Mouse (Mus musculus): ENCODE measurements around the gene Baz2b. TPM values are rescaled to one million over a fixed set of nuclear protein-coding genes. Genes with fewer than 3 reads are reported as not detected.
A peak's percentile ranks its signal among the peaks of the same experiment; 100 is the strongest.

Baz2b gene
- polyA plus RNA-seq, 1 experiment from 2014 or later: 33.8 TPM

DNA sequence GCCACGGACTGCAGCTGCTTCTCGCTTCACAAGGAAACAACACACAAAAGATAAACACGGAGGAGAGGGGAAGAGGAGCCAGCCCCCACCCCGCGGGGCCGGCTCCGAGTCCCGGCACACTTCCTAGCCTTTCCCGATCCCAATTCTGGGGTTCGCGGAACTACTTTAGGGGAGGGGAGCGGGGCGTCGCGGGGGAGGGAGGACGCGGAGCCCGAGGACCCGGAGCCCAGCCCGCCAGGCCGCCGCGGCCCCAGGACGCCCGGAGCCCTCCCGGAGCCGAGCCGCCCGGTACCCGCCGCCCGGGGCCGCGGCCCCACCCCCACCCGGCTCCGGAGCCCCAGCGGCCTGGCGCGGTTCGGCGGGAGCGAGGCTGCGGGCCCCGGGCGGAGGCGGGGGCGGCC lies 85.0 kb downstream of the Baz2b start:
- H3K4me1 ChIP-seq (replicated peaks; ENCODE audit: control insufficient read depth, insufficient read depth, low read length): peaks cover 6% of the 10 kb centered on the region; the same call in 1 of the 2 replicates
- H3K27me3 ChIP-seq (replicated peaks; ENCODE audit: control insufficient read depth, insufficient read depth, low read length): no peaks in the 10 kb centered on the region
- peak overlapping the region; percentile 96 for H3K4me3 ChIP-seq (ENCODE audit: low read depth, low read length)
- H3K27ac ChIP-seq (ENCODE audit: low read depth, low read length): peak overlapping the region; percentile 100
- H3K9me3 ChIP-seq (ENCODE audit: control insufficient read depth): no peaks in the 10 kb centered on the region
- peak; percentile 73 for ATAC-seq
- peak overlapping the region; percentile 100 for H3K9ac ChIP-seq (ENCODE audit: low read depth, low read length)
- peak overlapping the region; percentile 67 for H3K4me2 ChIP-seq (replicated peaks; ENCODE audit: low read depth)
- TF ChIP-seq CTCF (IDR thresholded peaks at IDR 0.05; ENCODE audit: low read depth): no peak
- H3K36me3 ChIP-seq (ENCODE audit: control insufficient read depth, insufficient read depth): no peaks in the 10 kb centered on the region
- 0% methylated on average over 25 of the region's 47 CpGs for WGBS

DNA sequence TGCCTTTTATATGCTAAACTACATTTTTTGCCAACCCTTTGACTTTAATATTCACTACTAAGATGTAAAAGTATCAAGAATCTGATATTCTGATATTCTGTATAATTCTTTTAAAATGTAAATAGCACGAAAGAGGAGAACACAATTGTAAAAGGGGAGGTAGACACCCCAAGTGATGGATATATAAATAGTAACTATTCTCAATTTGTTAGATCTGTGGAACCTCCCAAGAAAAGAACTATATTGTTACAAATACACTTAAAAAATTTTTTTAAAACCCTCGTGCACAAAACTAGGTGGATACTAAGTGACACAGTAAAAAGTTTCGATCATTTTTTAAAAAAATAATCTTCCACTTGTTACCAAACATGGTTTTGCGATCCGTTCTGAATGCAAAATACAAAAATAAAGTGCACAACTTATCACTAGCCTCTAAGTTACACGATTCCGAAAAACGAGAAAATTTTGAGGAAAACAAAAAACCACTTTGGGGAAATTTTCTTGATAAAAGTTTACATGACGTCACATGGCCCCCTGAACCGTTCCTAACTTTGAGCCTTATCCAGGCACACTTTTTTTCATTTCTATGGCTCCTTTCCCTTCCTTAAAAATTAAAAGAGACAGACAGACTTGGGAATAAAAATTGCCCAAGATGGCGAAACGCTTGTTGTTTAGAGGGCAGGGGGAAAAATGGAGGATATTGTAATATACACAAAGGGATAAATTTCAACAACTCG lies 85.6 kb downstream of the Baz2b start:
- Histone ChIP-seq H3K36me3 (ENCODE audit: control insufficient read depth, insufficient read depth) (no peaks in the 10 kb centered on the region), H3K9me3 (ENCODE audit: control insufficient read depth) (no peaks in the 10 kb centered on the region), H3K4me2 (replicated peaks; ENCODE audit: low read depth) (peak overlapping the region; percentile 67), H3K27ac (ENCODE audit: low read depth, low read length) (peak overlapping the region; percentile 100), H3K27me3 (replicated peaks; ENCODE audit: control insufficient read depth, insufficient read depth, low read length) (no peaks in the 10 kb centered on the region), H3K4me1 (replicated peaks; ENCODE audit: control insufficient read depth, insufficient read depth, low read length) (peaks cover 7% of the 10 kb centered on the region; the same call in 1 of the 2 replicates), H3K4me3 (ENCODE audit: low read depth, low read length) (peak overlapping the region; percentile 96), H3K9ac (ENCODE audit: low read depth, low read length) (peak overlapping the region; percentile 100)
- no peak for ATAC-seq
- TF ChIP-seq CTCF (IDR thresholded peaks at IDR 0.05; ENCODE audit: low read depth): no peak
- 2% methylated on average over 13 of the region's 13 CpGs for WGBS

DNA sequence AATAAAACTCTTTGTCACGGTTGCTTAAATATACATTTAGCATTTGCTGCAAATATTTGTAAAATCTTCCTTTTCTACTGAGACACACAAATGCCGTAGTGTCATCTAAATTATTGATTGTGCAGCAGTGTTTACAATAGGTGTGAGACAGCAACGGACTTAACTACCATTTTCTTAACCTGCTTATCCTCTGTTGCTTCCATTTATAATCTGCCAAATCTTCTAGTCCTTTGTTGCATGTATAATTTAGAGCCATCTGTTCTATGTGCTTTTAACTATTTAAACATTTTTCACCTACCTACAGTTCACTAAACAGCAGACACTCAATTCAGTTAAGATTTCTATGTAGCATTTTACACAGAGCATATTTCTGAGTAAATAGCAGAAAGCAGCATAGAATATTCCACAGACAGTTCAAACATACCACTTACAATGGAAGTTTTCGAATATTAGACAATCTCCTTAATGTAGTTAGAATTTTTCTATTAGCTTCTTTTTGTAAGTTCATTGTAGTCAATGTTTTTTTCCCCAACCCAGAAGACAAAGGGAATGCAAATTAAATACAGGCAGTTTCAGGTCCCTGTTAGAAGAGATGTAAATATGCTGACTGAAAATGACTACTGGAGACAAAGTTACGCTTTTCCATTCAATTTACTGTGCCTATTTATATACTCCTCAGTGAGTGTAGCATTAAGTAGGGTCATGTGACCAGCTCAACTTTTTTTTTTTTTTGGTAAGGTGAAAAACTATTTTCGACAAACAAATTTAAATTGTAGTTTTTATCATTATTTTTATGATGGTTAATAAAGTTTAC lies 86.4 kb downstream of the Baz2b start:
- 16% methylated on average over 6 of the region's 6 CpGs for WGBS
- TF ChIP-seq CTCF (IDR thresholded peaks at IDR 0.05; ENCODE audit: low read depth): no peak
- Histone ChIP-seq H3K27me3 (replicated peaks; ENCODE audit: control insufficient read depth, insufficient read depth, low read length) (no peaks in the 10 kb centered on the region), H3K4me2 (replicated peaks; ENCODE audit: low read depth) (peak overlapping the region; percentile 67), H3K4me3 (ENCODE audit: low read depth, low read length) (peak overlapping the region; percentile 17; the same call in 1 of the 2 replicates), H3K27ac (ENCODE audit: low read depth, low read length) (no peak overlapping the region), H3K36me3 (ENCODE audit: control insufficient read depth, insufficient read depth) (no peaks in the 10 kb centered on the region), H3K9ac (ENCODE audit: low read depth, low read length) (no peak overlapping the region), H3K9me3 (ENCODE audit: control insufficient read depth) (no peaks in the 10 kb centered on the region), H3K4me1 (replicated peaks; ENCODE audit: control insufficient read depth, insufficient read depth, low read length) (peaks cover 14% of the 10 kb centered on the region)
- no peak for ATAC-seq

DNA sequence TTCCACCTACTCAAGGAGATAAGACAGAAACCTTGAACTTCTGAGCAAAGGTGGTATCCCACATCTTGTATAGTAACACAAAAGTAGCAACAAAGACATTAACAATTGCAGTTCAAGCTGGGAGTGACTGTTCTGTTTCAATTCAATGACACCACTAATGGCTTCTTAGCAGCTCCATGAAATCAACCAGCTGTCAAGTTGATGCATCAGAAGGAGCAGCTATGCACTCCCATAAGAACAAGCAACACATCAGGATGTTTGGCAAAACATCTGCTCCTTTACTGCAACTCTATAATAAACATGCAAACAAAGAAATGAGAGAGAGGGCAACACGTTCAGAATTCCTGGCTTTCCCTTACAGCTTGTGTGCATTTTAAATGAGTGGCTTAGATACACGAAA lies 87.5 kb downstream of the Baz2b start:
- H3K9me3 ChIP-seq (ENCODE audit: control insufficient read depth): no peaks in the 10 kb centered on the region
- H3K9ac ChIP-seq (ENCODE audit: low read depth, low read length): no peak overlapping the region
- ATAC-seq: 0 out of 2 replicates have a peak, but pooled peaks have one; percentile 28
- no peak overlapping the region for H3K27ac ChIP-seq (ENCODE audit: low read depth, low read length)
- TF ChIP-seq CTCF (IDR thresholded peaks at IDR 0.05; ENCODE audit: low read depth): no peak
- H3K4me2 ChIP-seq (replicated peaks; ENCODE audit: low read depth): peak overlapping the region; percentile 67
- no peaks in the 10 kb centered on the region for H3K36me3 ChIP-seq (ENCODE audit: control insufficient read depth, insufficient read depth)
- H3K4me1 ChIP-seq (replicated peaks; ENCODE audit: control insufficient read depth, insufficient read depth, low read length): peaks cover 17% of the 10 kb centered on the region
- no peak overlapping the region for H3K4me3 ChIP-seq (ENCODE audit: low read depth, low read length)
- 22% methylated on average over 2 of the region's 2 CpGs for WGBS
- no peaks in the 10 kb centered on the region for H3K27me3 ChIP-seq (replicated peaks; ENCODE audit: control insufficient read depth, insufficient read depth, low read length)

DNA sequence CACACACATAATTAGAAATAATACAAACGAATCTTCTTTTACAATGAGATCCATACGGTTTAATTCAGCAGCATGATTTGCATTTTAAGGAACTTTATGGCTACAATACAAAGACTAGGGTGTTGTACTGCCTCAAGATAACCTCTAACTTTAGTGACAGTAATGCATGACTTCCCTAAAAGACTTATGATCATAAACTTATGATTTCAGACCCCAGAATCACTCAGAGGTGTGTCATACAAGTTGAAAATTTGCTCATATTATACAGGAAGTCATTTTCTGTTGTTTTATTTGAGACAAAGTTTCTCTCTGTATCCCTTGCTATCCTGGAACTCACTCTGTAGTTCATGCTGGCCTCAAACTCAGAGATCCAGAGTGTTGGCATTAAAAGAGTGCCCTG lies 89.0 kb downstream of the Baz2b start:
- Histone ChIP-seq H3K4me2 (replicated peaks; ENCODE audit: low read depth) (no peak overlapping the region; the same call in 1 of the 2 replicates), H3K27ac (ENCODE audit: low read depth, low read length) (no peak overlapping the region), H3K4me3 (ENCODE audit: low read depth, low read length) (no peak overlapping the region), H3K4me1 (replicated peaks; ENCODE audit: control insufficient read depth, insufficient read depth, low read length) (peaks cover 17% of the 10 kb centered on the region), H3K36me3 (ENCODE audit: control insufficient read depth, insufficient read depth) (no peaks in the 10 kb centered on the region), H3K9ac (ENCODE audit: low read depth, low read length) (no peak overlapping the region), H3K9me3 (ENCODE audit: control insufficient read depth) (no peaks in the 10 kb centered on the region), H3K27me3 (replicated peaks; ENCODE audit: control insufficient read depth, insufficient read depth, low read length) (no peaks in the 10 kb centered on the region)
- no peak for TF ChIP-seq CTCF (IDR thresholded peaks at IDR 0.05; ENCODE audit: low read depth)
- WGBS: 31% methylated on average over 2 of the region's 2 CpGs
- no peak for ATAC-seq
